Mouse (Mus musculus): ENCODE measurements around the gene Rassf4. TPM values are rescaled to one million over a fixed set of nuclear protein-coding genes. Genes with fewer than 3 reads are reported as not detected.

The Rassf4 gene
- total and polyA plus RNA-seq, 3 experiments = 0.08 TPM; not detected in 1

DNA sequence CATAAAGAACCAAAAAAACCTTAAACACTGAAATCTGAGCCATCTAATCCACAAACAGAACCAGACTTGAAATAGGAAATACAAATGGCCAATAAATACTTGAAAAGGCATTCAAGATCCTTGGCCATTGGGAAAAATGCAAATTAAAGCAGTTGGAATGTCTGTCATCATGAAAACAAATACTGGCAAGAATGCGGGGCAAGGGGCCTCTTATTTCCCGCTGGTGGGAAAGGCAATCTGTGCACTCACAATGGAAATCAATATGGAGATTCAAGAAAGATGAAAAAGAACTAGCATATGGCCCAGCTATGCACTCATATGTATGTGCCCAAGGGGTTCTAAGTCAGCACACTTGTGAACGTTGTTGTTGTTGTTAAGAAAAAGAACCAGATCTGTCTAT lies 6.9 kb downstream of the Rassf4 start:
- H3K9me3 ChIP-seq (replicated peaks; ENCODE audit: insufficient read depth, low read length) = no peaks in the 10 kb centered on the region
- DNase-seq (ENCODE audit: low read depth, low spot score) = no peak
- H3K27me3 ChIP-seq (ENCODE audit: control insufficient read depth in 1 of 2, insufficient read depth in 2 of 2, low read length in 2 of 2) = no peaks in the 10 kb centered on the region
- H3K4me1 ChIP-seq (ENCODE audit: control insufficient read depth in 1 of 2, insufficient read depth in 2 of 2, low read length in 2 of 2) = no peaks in the 10 kb centered on the region
- no peaks in the 10 kb centered on the region for H3K79me2 ChIP-seq (ENCODE audit: control insufficient read depth, insufficient read depth, low read length, poor library complexity)
- no peaks in the 10 kb centered on the region for H3K36me3 ChIP-seq (ENCODE audit: control insufficient read depth in 1 of 2, insufficient read depth in 2 of 2, low read length in 2 of 2)
- H3K9ac ChIP-seq (ENCODE audit: control insufficient read depth, low read depth, low read length, poor library complexity, severe bottlenecking) = no peak overlapping the region
- H3K4me3 ChIP-seq (ENCODE audit: control insufficient read depth in 1 of 2, insufficient read depth in 1 of 2, low read depth in 2 of 2, low read length in 2 of 2) = no peak overlapping the region
- TF ChIP-seq BHLHE40 (IDR thresholded peaks at IDR 0.05; ENCODE audit: borderline replicate concordance, low read depth, low read length) (no peak), TAL1 (IDR thresholded peaks at IDR 0.05; ENCODE audit: low read length) (no peak), ZNF384 (IDR thresholded peaks at IDR 0.05; ENCODE audit: low read depth, low read length) (no peak), ETS1 (IDR thresholded peaks at IDR 0.05; ENCODE audit: low read depth, low read length) (no peak), MYB (IDR thresholded peaks at IDR 0.05; ENCODE audit: low read depth, low read length) (no peak), GABPA (IDR thresholded peaks at IDR 0.05; ENCODE audit: low read depth, low read length) (no peak), CHD1 (IDR thresholded peaks at IDR 0.05; ENCODE audit: low read depth, low read length) (no peak), USF1 (IDR thresholded peaks at IDR 0.05; ENCODE audit: low read depth, low read length) (no peak), NRF1 (IDR thresholded peaks at IDR 0.05; ENCODE audit: insufficient read depth, low read depth, low read length, poor library complexity, severe bottlenecking) (no peak), E2F4 (IDR thresholded peaks at IDR 0.05; ENCODE audit: borderline replicate concordance, low read depth, low read length) (no peak), ZMIZ1 (IDR thresholded peaks at IDR 0.05; ENCODE audit: low read depth, low read length) (no peak), TCF12 (IDR thresholded peaks at IDR 0.05; ENCODE audit: low read depth, low read length) (no peak), UBTF (IDR thresholded peaks at IDR 0.05; ENCODE audit: borderline replicate concordance, insufficient read depth, low read depth, low read length) (no peak), EP300 (IDR thresholded peaks at IDR 0.05; ENCODE audit: low read depth in 1 of 2, low read length in 2 of 2) (no peak)
- H3K27ac ChIP-seq (ENCODE audit: control insufficient read depth, low read depth, low read length) = no peak overlapping the region

DNA sequence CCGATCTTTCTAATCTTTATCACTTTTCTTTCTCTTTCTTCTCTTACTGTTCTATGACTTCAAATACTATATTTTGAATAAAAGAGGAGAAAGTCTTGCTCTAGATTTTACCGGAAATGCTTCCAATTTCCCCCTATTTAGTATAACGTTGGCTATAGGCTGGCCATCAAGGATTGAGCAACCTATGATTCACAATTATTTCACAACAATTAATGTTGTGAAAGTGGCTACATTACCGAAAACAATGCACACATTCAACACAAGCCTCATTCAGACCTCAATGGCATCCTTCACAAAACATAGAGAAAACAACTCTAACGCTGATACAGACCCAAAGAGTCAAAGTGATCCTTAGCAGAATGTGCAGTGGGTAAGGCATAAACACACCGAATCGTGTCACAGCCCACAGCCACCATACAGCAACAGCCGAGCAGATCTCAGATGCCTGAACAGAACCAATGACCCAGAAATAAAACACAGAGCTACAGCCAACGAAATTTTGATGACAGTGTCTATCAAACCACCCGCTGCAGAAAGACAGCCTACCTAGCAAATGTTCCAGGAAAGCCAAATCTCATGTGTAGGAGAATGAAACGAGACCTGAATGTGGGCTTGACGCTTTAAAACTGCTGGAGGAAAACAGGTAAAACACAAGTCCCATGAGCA lies 7.5 kb downstream of the Rassf4 start:
- H3K36me3 ChIP-seq (ENCODE audit: control insufficient read depth in 1 of 2, insufficient read depth in 2 of 2, low read length in 2 of 2) = no peaks in the 10 kb centered on the region
- H3K27me3 ChIP-seq (ENCODE audit: control insufficient read depth in 1 of 2, insufficient read depth in 2 of 2, low read length in 2 of 2) = no peaks in the 10 kb centered on the region
- no peak overlapping the region for H3K9ac ChIP-seq (ENCODE audit: control insufficient read depth, low read depth, low read length, poor library complexity, severe bottlenecking)
- DNase-seq (ENCODE audit: low read depth, low spot score) = no peak
- no peaks in the 10 kb centered on the region for H3K79me2 ChIP-seq (ENCODE audit: control insufficient read depth, insufficient read depth, low read length, poor library complexity)
- no peak overlapping the region for H3K27ac ChIP-seq (ENCODE audit: control insufficient read depth, low read depth, low read length)
- H3K9me3 ChIP-seq (replicated peaks; ENCODE audit: insufficient read depth, low read length) = no peaks in the 10 kb centered on the region
- no peak overlapping the region for H3K4me3 ChIP-seq (ENCODE audit: control insufficient read depth in 1 of 2, insufficient read depth in 1 of 2, low read depth in 2 of 2, low read length in 2 of 2)
- no peak for TF ChIP-seq ZKSCAN1 (IDR thresholded peaks at IDR 0.05; ENCODE audit: low read depth, low read length)
- no peak for TF ChIP-seq MXI1 (IDR thresholded peaks at IDR 0.05; ENCODE audit: low read depth, low read length)
- TF ChIP-seq ETS1 (IDR thresholded peaks at IDR 0.05; ENCODE audit: low read depth, low read length) = no peak
- no peak for TF ChIP-seq ZC3H11A (IDR thresholded peaks at IDR 0.05; ENCODE audit: low read depth, low read length)
- TF ChIP-seq TAL1 (IDR thresholded peaks at IDR 0.05; ENCODE audit: low read length) = no peak
- no peak for TF ChIP-seq EP300 (IDR thresholded peaks at IDR 0.05; ENCODE audit: low read depth in 1 of 2, low read length in 2 of 2)
- TF ChIP-seq GABPA (IDR thresholded peaks at IDR 0.05; ENCODE audit: low read depth, low read length) = no peak
- TF ChIP-seq MYC (IDR thresholded peaks at IDR 0.05; ENCODE audit: low read depth, low read length) = no peak
- TF ChIP-seq RCOR1 (IDR thresholded peaks at IDR 0.05; ENCODE audit: low read depth, low read length) = no peak
- TF ChIP-seq CTCF (IDR thresholded peaks at IDR 0.05 in 2 of 3, conservative IDR thresholded peaks at IDR 0.05 in 1 of 3; ENCODE audit: control insufficient read depth in 1 of 3, insufficient read depth in 1 of 3, low read depth in 2 of 3, low read length in 3 of 3, poor library complexity in 1 of 3, severe bottlenecking in 1 of 3) = no peak
- no peak for TF ChIP-seq ELF1 (IDR thresholded peaks at IDR 0.05; ENCODE audit: low read depth, low read length)
- no peak for TF ChIP-seq BHLHE40 (IDR thresholded peaks at IDR 0.05; ENCODE audit: borderline replicate concordance, low read depth, low read length)
- no peak for TF ChIP-seq TBP (IDR thresholded peaks at IDR 0.05; ENCODE audit: low read depth, low read length)
- TF ChIP-seq CHD2 (IDR thresholded peaks at IDR 0.05; ENCODE audit: low read length) = no peak
- H3K4me1 ChIP-seq (ENCODE audit: control insufficient read depth in 1 of 2, insufficient read depth in 2 of 2, low read length in 2 of 2) = no peaks in the 10 kb centered on the region

Data from MEL (cell line).